Mouse (Mus musculus) midbrain, embryonic 15.5 days (tissue): Measurements from ENCODE around the gene Gemin8. TPM values are rescaled to one million over a fixed set of nuclear protein-coding genes. Genes with fewer than 3 reads are reported as not detected.

Experiments used
- ATAC-seq: fragments of 200-750 bp; cut with Nextera tagmentation; replicated peaks from 2 replicates; pipeline ENCODE4 v1.8.0; 2017; ENCODE audit warnings: moderate TSS enrichment
- H3K27ac ChIP-seq: fragments of 300-500 bp; sonication (generic); 2 replicates; pipeline ENCODE4 v1.5.1; 2015; ENCODE audit warnings: mild to moderate bottlenecking, inconsistent platforms
- H3K27me3 ChIP-seq: fragments of 300-500 bp; sonication (generic); replicated peaks from 2 replicates; pipeline ENCODE4 v1.6.1; 2015; ENCODE audit warnings: inconsistent platforms
- H3K36me3 ChIP-seq: fragments of 300-500 bp; sonication (generic); replicated peaks from 2 replicates; pipeline ENCODE4 v1.6.1; 2015; ENCODE audit warnings: inconsistent platforms
- H3K4me1 ChIP-seq: fragments of 300-500 bp; sonication (generic); 2 replicates; pipeline ENCODE4 v1.6.1; 2015; ENCODE audit warnings: inconsistent platforms
- H3K4me2 ChIP-seq: fragments of 300-500 bp; sonication (generic); 2 replicates; pipeline ENCODE4 v1.6.1; 2015; ENCODE audit warnings: inconsistent platforms, mild to moderate bottlenecking, moderate library complexity
- H3K4me3 ChIP-seq: fragments of 300-500 bp; sonication (generic); 2 replicates; pipeline ENCODE4 v1.5.1; 2015; ENCODE audit warnings: mild to moderate bottlenecking, inconsistent platforms
- H3K9ac ChIP-seq: fragments of 300-500 bp; sonication (generic); 2 replicates; pipeline ENCODE4 v1.6.1; 2015; ENCODE audit warnings: mild to moderate bottlenecking, inconsistent platforms
- H3K9me3 ChIP-seq: fragments of 300-500 bp; sonication (generic); 2 replicates; pipeline ENCODE4 v1.6.1; 2016; ENCODE audit warnings: inconsistent platforms
- WGBS: fragments of 180-500 bp; shearing (Covaris S2); methylation state at CpG from one replicate; pipeline ENCODE4 v1.1.7; 2015; ENCODE audit warnings: mixed read lengths; 5-methylcytosine and 5-hydroxymethylcytosine counted together
- polyA plus RNA-seq: library from polyadenylated mRNA; unstranded; fragments of >200 nt; fragmentation: Nextera tagmentation; extraction: Ambion mirVana; gene quantifications from 2 replicates; pipeline ENCODE4 v1.2.1, GENCODE M21; 2015

The Gemin8 gene
- polyA plus RNA-seq = 7.4 and 8.4 TPM in 2 replicates

GRCm38 (mm10) chrX:166169892-166170799 is at the start of gene Gemin8:
Gemin8 (plus strand) TSS chrX:166170454.
- H3K4me1 ChIP-seq = peaks cover 10% of the 10 kb centered on the region; the same call in 1 of the 2 replicates
- WGBS = 23% methylated on average over 27 of the region's 31 CpGs
- peak; percentile 99 for ATAC-seq
- peak within 1 kb of the TSS; percentile 52 for H3K9ac ChIP-seq
- H3K36me3 ChIP-seq = no peaks in the 10 kb centered on the region
- no peaks in the 10 kb centered on the region; the same call in 1 of the 2 replicates for H3K27me3 ChIP-seq
- H3K4me2 ChIP-seq = peak within 1 kb of the TSS; percentile 47
- H3K4me3 ChIP-seq = peak within 1 kb of the TSS; percentile 48
- H3K9me3 ChIP-seq = no peaks in the 10 kb centered on the region
- H3K27ac ChIP-seq = peak within 1 kb of the TSS; percentile 81

GRCm38 (mm10) chrX:166147158-166147846 is 23.0 kb upstream of the Gemin8 start:
- H3K27ac ChIP-seq = no peak overlapping the region
- H3K4me2 ChIP-seq = no peak overlapping the region
- ATAC-seq = peak; percentile 92
- no peaks in the 10 kb centered on the region for H3K9me3 ChIP-seq
- H3K9ac ChIP-seq = no peak overlapping the region
- H3K27me3 ChIP-seq = peaks cover 6% of the 10 kb centered on the region; the same call in 1 of the 2 replicates
- no peak overlapping the region for H3K4me3 ChIP-seq
- no peaks in the 10 kb centered on the region for H3K4me1 ChIP-seq
- H3K36me3 ChIP-seq = no peaks in the 10 kb centered on the region
- 41% methylated on average over 15 of the region's 15 CpGs for WGBS

- Histone ChIP-seq H3K9me3 (no peaks in the 10 kb centered on the region), H3K4me2 (no peak overlapping the region), H3K27me3 (no peaks in the 10 kb centered on the region), H3K9ac (no peak overlapping the region), H3K27ac (no peak overlapping the region), H3K4me1 (no peaks in the 10 kb centered on the region), H3K4me3 (no peak overlapping the region), H3K36me3 (no peaks in the 10 kb centered on the region)
- peak; percentile 30; the same call in 1 of the 2 replicates for ATAC-seq
- WGBS = 55% methylated on average over 4 of the region's 4 CpGs
These were observed 7.5 kb upstream of the Gemin8 start for GRCm38 (mm10) chrX:166162773-166163172.

GRCm38 (mm10) chrX:166167307-166167706 is 2.9 kb upstream of the Gemin8 start:
- no peak for ATAC-seq
- Histone ChIP-seq H3K4me3 (no peak overlapping the region), H3K4me2 (no peak overlapping the region), H3K9ac (no peak overlapping the region), H3K36me3 (no peaks in the 10 kb centered on the region), H3K27me3 (no peaks in the 10 kb centered on the region), H3K27ac (no peak overlapping the region), H3K9me3 (no peaks in the 10 kb centered on the region), H3K4me1 (0 out of 2 replicates have a peak, but pooled peaks cover 4% of the 10 kb centered on the region)
- 11% methylated on average over 4 of the region's 4 CpGs for WGBS

GRCm38 (mm10) chrX:166167923-166168322 is 2.3 kb upstream of the Gemin8 start:
- Histone ChIP-seq H3K27ac (no peak overlapping the region), H3K27me3 (no peaks in the 10 kb centered on the region), H3K4me2 (no peak overlapping the region), H3K36me3 (no peaks in the 10 kb centered on the region), H3K9me3 (no peaks in the 10 kb centered on the region), H3K4me1 (0 out of 2 replicates have a peak, but pooled peaks cover 6% of the 10 kb centered on the region), H3K4me3 (no peak overlapping the region), H3K9ac (no peak overlapping the region)
- 50% methylated on average over 3 of the region's 3 CpGs for WGBS
- ATAC-seq = no peak

- H3K27me3 ChIP-seq = no peaks in the 10 kb centered on the region; the same call in 1 of the 2 replicates
- 26% methylated on average over 9 of the region's 9 CpGs for WGBS
- H3K4me3 ChIP-seq = peak overlapping the region; percentile 48
- H3K36me3 ChIP-seq = no peaks in the 10 kb centered on the region
- no peaks in the 10 kb centered on the region for H3K9me3 ChIP-seq
- no peak for ATAC-seq
- peaks cover 10% of the 10 kb centered on the region; the same call in 1 of the 2 replicates for H3K4me1 ChIP-seq
- peak overlapping the region; percentile 47 for H3K4me2 ChIP-seq
- H3K9ac ChIP-seq = peak overlapping the region; percentile 52
- H3K27ac ChIP-seq = peak overlapping the region; percentile 81
These were observed 815 bp downstream of the Gemin8 start for GRCm38 (mm10) chrX:166170800-166171738.

GRCm38 (mm10) chrX:166172041-166172440 is 1.8 kb downstream of the Gemin8 start:
- no peak overlapping the region for H3K9ac ChIP-seq
- H3K4me1 ChIP-seq = peaks cover 10% of the 10 kb centered on the region; the same call in 1 of the 2 replicates
- no peak overlapping the region for H3K4me3 ChIP-seq
- ATAC-seq = no peak
- H3K27ac ChIP-seq = no peak overlapping the region
- no peaks in the 10 kb centered on the region for H3K36me3 ChIP-seq
- WGBS = 56% methylated on average over 4 of the region's 4 CpGs
- no peak overlapping the region for H3K4me2 ChIP-seq
- H3K27me3 ChIP-seq = no peaks in the 10 kb centered on the region; the same call in 1 of the 2 replicates
- H3K9me3 ChIP-seq = no peaks in the 10 kb centered on the region

GRCm38 (mm10) chrX:166172661-166173060 is 2.4 kb downstream of the Gemin8 start:
- Histone ChIP-seq H3K9me3 (no peaks in the 10 kb centered on the region), H3K9ac (no peak overlapping the region), H3K4me2 (no peak overlapping the region), H3K27me3 (no peaks in the 10 kb centered on the region; the same call in 1 of the 2 replicates), H3K4me1 (peaks cover 10% of the 10 kb centered on the region; the same call in 1 of the 2 replicates), H3K36me3 (no peaks in the 10 kb centered on the region), H3K27ac (no peak overlapping the region), H3K4me3 (no peak overlapping the region)
- no peak for ATAC-seq
- WGBS = 57% methylated on average over 3 of the region's 3 CpGs

- H3K4me1 ChIP-seq = peaks cover 10% of the 10 kb centered on the region; the same call in 1 of the 2 replicates
- no peak overlapping the region for H3K4me2 ChIP-seq
- H3K9me3 ChIP-seq = no peaks in the 10 kb centered on the region
- no peaks in the 10 kb centered on the region for H3K36me3 ChIP-seq
- WGBS = 36% methylated on average over 7 of the region's 7 CpGs
- H3K27ac ChIP-seq = peak overlapping the region; percentile 65
- no peak overlapping the region for H3K9ac ChIP-seq
- no peak overlapping the region for H3K4me3 ChIP-seq
- H3K27me3 ChIP-seq = no peaks in the 10 kb centered on the region; the same call in 1 of the 2 replicates
- no peak for ATAC-seq
These were observed 3.5 kb downstream of the Gemin8 start for GRCm38 (mm10) chrX:166173796-166174195.

GRCm38 (mm10) chrX:166177929-166178328 is 7.7 kb downstream of the Gemin8 start:
- WGBS = 91% methylated on average over 7 of the region's 7 CpGs
- Histone ChIP-seq H3K9me3 (no peaks in the 10 kb centered on the region), H3K4me2 (no peak overlapping the region), H3K9ac (no peak overlapping the region), H3K27ac (no peak overlapping the region), H3K4me3 (no peak overlapping the region), H3K4me1 (peaks cover 4% of the 10 kb centered on the region; the same call in 1 of the 2 replicates), H3K27me3 (no peaks in the 10 kb centered on the region; the same call in 1 of the 2 replicates), H3K36me3 (no peaks in the 10 kb centered on the region)
- no peak for ATAC-seq

GRCm38 (mm10) chrX:166183094-166183493 is 12.8 kb downstream of the Gemin8 start:
- Histone ChIP-seq H3K27me3 (no peaks in the 10 kb centered on the region), H3K27ac (no peak overlapping the region), H3K9ac (no peak overlapping the region), H3K4me2 (no peak overlapping the region), H3K4me1 (no peaks in the 10 kb centered on the region), H3K9me3 (no peaks in the 10 kb centered on the region), H3K36me3 (no peaks in the 10 kb centered on the region), H3K4me3 (no peak overlapping the region)
- 79% methylated on average over 3 of the region's 3 CpGs for WGBS
- ATAC-seq = no peak
